Comparison of ENCODE assay signal across 8 mouse cellular contexts in the genomic region with DNA sequence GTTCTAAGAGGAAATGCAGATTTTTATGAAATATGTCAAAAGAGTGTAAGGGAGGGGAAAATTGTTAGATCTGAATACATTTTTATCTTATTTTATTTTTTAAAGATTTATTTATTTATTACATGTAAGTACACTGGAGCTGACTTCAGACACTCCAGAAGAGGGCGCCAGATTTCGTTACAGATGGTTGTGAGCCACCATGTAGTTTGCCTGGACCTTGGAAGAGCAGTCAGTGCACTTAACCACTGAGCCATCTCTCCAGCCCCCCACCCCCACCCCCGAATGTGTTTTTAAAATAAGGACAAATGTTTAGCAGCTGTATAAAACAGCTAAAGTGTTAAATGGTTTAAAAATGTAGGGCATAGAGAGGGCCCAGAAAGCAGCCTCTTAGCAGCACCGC. TPM values are rescaled to one million over a fixed set of nuclear protein-coding genes. Genes with fewer than 3 reads are reported as not detected.
DNase-seq lines count a peak whose midpoint lies in the region; ATAC-seq and TF ChIP-seq lines count a peak whose summit lies in the region.
"Had no signal": no experiment of that assay in that cellular context is flagged by ENCODE, and none has a peak within 500 bp of the region (broad histone marks: within the 10 kb centered on the region; RNA-seq: fewer than 3 reads in every experiment).

No protein-coding gene starts in this region.

- no peaks in the 10 kb centered on the region for H3K36me3 ChIP-seq in liver, embryonic 11.5 days (ENCODE audit: control insufficient read depth, insufficient read depth, low read length)
- H3K36me3 ChIP-seq in ES-E14 (ENCODE audit: control insufficient read depth, insufficient read depth, low read length, poor library complexity, severe bottlenecking), result no peaks in the 10 kb centered on the region
- H3K36me3 ChIP-seq in heart, postnatal 0 days (replicated peaks; ENCODE audit: control insufficient read depth, insufficient read depth, low read length), result no peaks in the 10 kb centered on the region
- no peaks in the 10 kb centered on the region for H3K36me3 ChIP-seq in limb, embryonic 10.5 days
- no peaks in the 10 kb centered on the region for H3K36me3 ChIP-seq in splenic B cell, adult 2 months (ENCODE audit: control insufficient read depth, insufficient read depth, low read length, poor library complexity, severe bottlenecking)
- H3K36me3 ChIP-seq: embryonic facial prominence, embryonic 13.5 days had no signal

- H3K9ac ChIP-seq in liver, embryonic 11.5 days (ENCODE audit: low read depth, low read length), result no peak overlapping the region
- H3K9ac ChIP-seq in ES-E14 (ENCODE audit: insufficient read depth, low read depth, low read length, poor library complexity, severe bottlenecking), result no peak overlapping the region; the same call in 1 of the 2 replicates
- no peak overlapping the region for H3K9ac ChIP-seq in heart, postnatal 0 days (replicated peaks; ENCODE audit: low read depth, low read length)
- H3K9ac ChIP-seq: embryonic facial prominence, embryonic 13.5 days had no signal

- H3K27ac ChIP-seq in liver, embryonic 11.5 days (ENCODE audit: low read depth, low read length), result no peak overlapping the region
- H3K27ac ChIP-seq in ES-E14 (ENCODE audit: insufficient read depth, low read depth, low read length, poor library complexity, severe bottlenecking), result peak overlapping the region; percentile 93; the same call in 1 of the 2 replicates
- no peak overlapping the region for H3K27ac ChIP-seq in heart, postnatal 0 days (ENCODE audit: low read depth)
- H3K27ac ChIP-seq in limb, embryonic 10.5 days, result no peak overlapping the region
- H3K27ac ChIP-seq: embryonic facial prominence, embryonic 13.5 days had no signal

- DNase-seq in liver, result peak; percentile 56
- DNase-seq in liver, embryonic 11.5 days (ENCODE audit: low spot score), result no peak
- no peak for DNase-seq in ES-E14 (ENCODE audit: low read depth, low spot score)
- peak; percentile 44 for DNase-seq in cerebellum, adult 11-12 months
- DNase-seq in heart, postnatal 0 days (ENCODE audit: low spot score), result peak; percentile 42
- DNase-seq in limb, embryonic 10.5 days (ENCODE audit: low spot score), result peak; percentile 54
- peak; percentile 61 for DNase-seq in splenic B cell, adult 2 months (ENCODE audit: low read depth, low spot score)

- no peaks in the 10 kb centered on the region for H3K4me1 ChIP-seq in liver, embryonic 11.5 days (replicated peaks; ENCODE audit: control insufficient read depth, insufficient read depth, low read length)
- H3K4me1 ChIP-seq in ES-E14 (ENCODE audit: control insufficient read depth in 2 of 2, insufficient read depth in 2 of 2, low read length in 2 of 2, poor library complexity in 1 of 2), result peaks cover 2 to 8% of the 10 kb centered on the region in 2 experiments; a peak in 2 of 4 replicates
- no peaks in the 10 kb centered on the region for H3K4me1 ChIP-seq in heart, postnatal 0 days (ENCODE audit: control insufficient read depth, insufficient read depth)
- H3K4me1 ChIP-seq in limb, embryonic 10.5 days, result no peaks in the 10 kb centered on the region
- H3K4me1 ChIP-seq: embryonic facial prominence, embryonic 13.5 days had no signal

- TF ChIP-seq CTCF in heart, postnatal 0 days (IDR thresholded peaks at IDR 0.05; ENCODE audit: low read depth), result peak; percentile 61

- TF ChIP-seq EP300 in heart, postnatal 0 days (IDR thresholded peaks at IDR 0.05; ENCODE audit: low read depth), result no peak

- in situ Hi-C loops in ES-E14 (cut with MboI; ENCODE audit: low sequenced_read_pairs in 2 of 2, unreplicated experiment in 2 of 2), result no loop called here

- no peak overlapping the region for H3K4me2 ChIP-seq in liver, embryonic 11.5 days
- H3K4me2 ChIP-seq in heart, postnatal 0 days (ENCODE audit: low read depth, low read length), result no peak overlapping the region
- H3K4me2 ChIP-seq: embryonic facial prominence, embryonic 13.5 days had no signal

- no peak overlapping the region for H3K4me3 ChIP-seq in liver, embryonic 11.5 days (ENCODE audit: low read depth, low read length)
- H3K4me3 ChIP-seq in ES-E14 (ENCODE audit: insufficient read depth in 1 of 2, low read depth in 1 of 2, low read length in 2 of 2, poor library complexity in 1 of 2, severe bottlenecking in 1 of 2), result no peak overlapping the region
- no peak overlapping the region for H3K4me3 ChIP-seq in heart, postnatal 0 days (ENCODE audit: low read depth, low read length)
- no peak overlapping the region for H3K4me3 ChIP-seq in limb, embryonic 10.5 days
- H3K4me3 ChIP-seq: embryonic facial prominence, embryonic 13.5 days had no signal

- no peak for ATAC-seq in liver, embryonic 11.5 days (replicated peaks; ENCODE audit: low FRiP score)
- ATAC-seq in heart, postnatal 0 days (ENCODE audit: insufficient read depth, low read depth), result peak; percentile 67; the same call in 1 of the 2 replicates

- no peaks in the 10 kb centered on the region for H3K9me3 ChIP-seq in liver, embryonic 11.5 days (ENCODE audit: control insufficient read depth, low read length)
- no peaks in the 10 kb centered on the region for H3K9me3 ChIP-seq in ES-E14 (ENCODE audit: control insufficient read depth, insufficient read depth, low read depth, low read length)
- H3K9me3 ChIP-seq in heart, postnatal 0 days (replicated peaks; ENCODE audit: control insufficient read depth, low read length), result no peaks in the 10 kb centered on the region
- no peaks in the 10 kb centered on the region for H3K9me3 ChIP-seq in limb, embryonic 10.5 days (replicated peaks)
- H3K9me3 ChIP-seq: embryonic facial prominence, embryonic 13.5 days had no signal

- H3K27me3 ChIP-seq in liver, embryonic 11.5 days (replicated peaks; ENCODE audit: control insufficient read depth, insufficient read depth, low read length), result no peaks in the 10 kb centered on the region
- no peaks in the 10 kb centered on the region for H3K27me3 ChIP-seq in heart, postnatal 0 days (ENCODE audit: control insufficient read depth, insufficient read depth, low read length)
- peaks cover 9% of the 10 kb centered on the region; the same call in 1 of the 2 replicates for H3K27me3 ChIP-seq in limb, embryonic 10.5 days (ENCODE audit: low read depth, poor library complexity, severe bottlenecking)
- H3K27me3 ChIP-seq in splenic B cell, adult 2 months (ENCODE audit: control insufficient read depth, insufficient read depth, low read length, poor library complexity, severe bottlenecking), result no peaks in the 10 kb centered on the region

- 26% methylated on average over 4 of the region's 4 CpGs for WGBS in liver, embryonic 11.5 days
- WGBS in heart, postnatal 0 days, result 28% methylated on average over 4 of the region's 4 CpGs
- 27% methylated on average over 4 of the region's 4 CpGs for WGBS in limb, embryonic 10.5 days

TF ChIP-seq in ES-E14, 5 proteins besides CTCF, POLR2A, EP300 and RAD21:
- no peak for TF ChIP-seq ZC3H11A (IDR thresholded peaks at IDR 0.05; ENCODE audit: borderline replicate concordance, low read depth, low read length)
- TF ChIP-seq CHD2 (IDR thresholded peaks at IDR 0.05; ENCODE audit: low read depth, low read length), result no peak
- no peak; the same call in 1 of the 2 replicates for TF ChIP-seq ZNF384 (IDR thresholded peaks at IDR 0.05; ENCODE audit: low read depth, low read length)
- TF ChIP-seq MAFK (IDR thresholded peaks at IDR 0.05; ENCODE audit: insufficient read depth, low read depth, low read length), result no peak
- no peak for TF ChIP-seq HCFC1 (IDR thresholded peaks at IDR 0.05; ENCODE audit: borderline replicate concordance, insufficient read depth, low read length)
TF ChIP-seq in ES-E14: peak in this region for 0.

RNA-seq across cellular contexts. Expression of gene Zbtb24, which starts 15.6 kb away (rescaled TPM):
- polyA plus RNA-seq in liver, embryonic 11.5 days (2014; fragmentation: Nextera tagmentation; extraction: Ambion mirVana), result 10.8 and 11.5 TPM in 2 replicates
- 11.9 and 12.7 TPM in 2 replicates for total RNA-seq in ES-E14 (2012; rRNA removed)
- total RNA-seq in heart, postnatal 0 days (2014; rRNA removed; ENCODE audit: low replicate concordance), result 7.7 and 15.6 TPM in 2 replicates
- polyA plus RNA-seq in heart, postnatal 0 days (2015; fragmentation: Nextera tagmentation; extraction: Ambion mirVana), result 10.7 and 11.6 TPM in 2 replicates
- polyA plus RNA-seq in limb, embryonic 10.5 days (2016; fragmentation: Nextera tagmentation; extraction: Ambion mirVana), result 17.2 and 21.5 TPM in 2 replicates

RNA-seq across cellular contexts. Expression of gene Mical1, which starts 41.5 kb away (rescaled TPM):
- 19.3 and 19.8 TPM in 2 replicates for polyA plus RNA-seq in liver, embryonic 11.5 days (2014; fragmentation: Nextera tagmentation; extraction: Ambion mirVana)
- total RNA-seq in ES-E14 (2012; rRNA removed), result 35.3 and 54.7 TPM in 2 replicates
- total RNA-seq in heart, postnatal 0 days (2014; rRNA removed; ENCODE audit: low replicate concordance), result 33.1 and 60.4 TPM in 2 replicates
- 33.0 and 36.1 TPM in 2 replicates for polyA plus RNA-seq in heart, postnatal 0 days (2015; fragmentation: Nextera tagmentation; extraction: Ambion mirVana)
- 40.2 and 43.8 TPM in 2 replicates for polyA plus RNA-seq in limb, embryonic 10.5 days (2016; fragmentation: Nextera tagmentation; extraction: Ambion mirVana)

RNA-seq across cellular contexts. Expression of gene Smpd2, which starts 55.5 kb away (rescaled TPM):
- 21.8 and 25.3 TPM in 2 replicates for polyA plus RNA-seq in liver, embryonic 11.5 days (2014; fragmentation: Nextera tagmentation; extraction: Ambion mirVana)
- 31.7 and 54.8 TPM in 2 replicates for total RNA-seq in ES-E14 (2012; rRNA removed)
- 91.6 and 105 TPM in 2 replicates for total RNA-seq in heart, postnatal 0 days (2014; rRNA removed; ENCODE audit: low replicate concordance)
- polyA plus RNA-seq in heart, postnatal 0 days (2015; fragmentation: Nextera tagmentation; extraction: Ambion mirVana), result 72.4 TPM in 2 replicates
- polyA plus RNA-seq in limb, embryonic 10.5 days (2016; fragmentation: Nextera tagmentation; extraction: Ambion mirVana), result 62.7 TPM in 2 replicates

RNA-seq across cellular contexts. Expression of gene Ppil6, which starts 55.6 kb away (rescaled TPM):
- polyA plus RNA-seq in liver, embryonic 11.5 days (2014; fragmentation: Nextera tagmentation; extraction: Ambion mirVana), result 0.25 TPM in 1 of 2 replicates, not detected in the other
- total RNA-seq in ES-E14 (2012; rRNA removed), result 0.53 TPM in 1 of 2 replicates, not detected in the other
- total RNA-seq in heart, postnatal 0 days (2014; rRNA removed; ENCODE audit: low replicate concordance), result 4.5 TPM in 1 of 2 replicates, not detected in the other
- polyA plus RNA-seq in heart, postnatal 0 days (2015; fragmentation: Nextera tagmentation; extraction: Ambion mirVana), result 5.9 and 6.5 TPM in 2 replicates
- polyA plus RNA-seq in limb, embryonic 10.5 days (2016; fragmentation: Nextera tagmentation; extraction: Ambion mirVana), result 0.36 and 0.95 TPM in 2 replicates

Comparison
In these comparisons a context has a peak if more than half of its experiments do, and no peak if none do; other contexts are left out.
1. DNase-seq: peak in liver (single experiment), cerebellum, adult 11-12 months (single experiment), heart, postnatal 0 days (single experiment), limb, embryonic 10.5 days (single experiment) and splenic B cell, adult 2 months (single experiment); none in liver, embryonic 11.5 days (single experiment) and ES-E14 (single experiment).